Mouse (Mus musculus) liver, embryonic 14.5 days (tissue): ENCODE data around the gene Mgat5.

Experiments
- CTCF ChIP-seq: IDR thresholded peaks from 2 replicates; pipeline ENCODE4 v1.5.1; 2016; ENCODE audit warnings: antibody characterized with exemption, low read depth, control low read depth
- EP300 ChIP-seq: IDR thresholded peaks from 2 replicates; pipeline ENCODE4 v1.6.1; 2016; ENCODE audit warnings: antibody characterized with exemption, low read depth

DNA sequence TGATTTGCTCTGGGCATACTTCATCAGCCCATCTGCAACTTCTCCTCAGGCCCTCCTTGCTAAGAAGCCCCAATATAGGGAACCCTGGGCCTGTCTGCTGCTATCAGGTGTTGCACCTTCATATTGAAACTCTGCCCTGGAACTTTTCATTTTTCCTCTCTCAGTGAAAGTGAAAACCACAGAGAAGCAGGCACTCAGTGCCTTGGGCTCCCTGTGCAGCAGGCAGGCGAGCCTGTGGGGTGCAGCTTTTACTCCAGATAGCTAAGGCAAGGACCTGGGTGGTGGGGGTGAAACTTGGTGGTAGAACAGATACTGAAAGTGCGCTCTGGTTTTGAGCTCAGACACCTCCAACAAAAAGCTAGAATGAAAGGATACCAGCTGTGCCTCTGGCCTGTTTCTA, 100.8 kb downstream of the Mgat5 start:
- TF ChIP-seq EP300 (no peak), CTCF (no peak)
